Mouse (Mus musculus): Measurements from ENCODE around the gene Fkbpl. TPM values are rescaled to one million over a fixed set of nuclear protein-coding genes. Genes with fewer than 3 reads are reported as not detected.

Gene Fkbpl
- total and polyA plus RNA-seq, 3 experiments, result 5.5 to 8.2 (median 6.2) TPM

GRCm38 (mm10) chr17:34646906-34647787 lies 2.6 kb downstream of the Fkbpl start, which contains the start of gene Atf6b:
Gene Atf6b (plus strand): TSS chr17:34647146.
- TF ChIP-seq RAD21 (IDR thresholded peaks at IDR 0.05; ENCODE audit: low read depth, low read length) (no peak), TCF12 (IDR thresholded peaks at IDR 0.05; ENCODE audit: low read depth, low read length) (peak; percentile 46; the same call in 1 of the 2 replicates), ZKSCAN1 (IDR thresholded peaks at IDR 0.05; ENCODE audit: borderline replicate concordance, low read depth, low read length) (no peak), RCOR1 (conservative IDR thresholded peaks at IDR 0.05; ENCODE audit: low read depth, low read length) (no peak), JUND (conservative IDR thresholded peaks at IDR 0.05; ENCODE audit: low read depth, low read length) (no peak), MAX (IDR thresholded peaks at IDR 0.05; ENCODE audit: low read length) (peak; percentile 98), MYC (IDR thresholded peaks at IDR 0.05; ENCODE audit: low read depth, low read length) (peak; percentile 61; the same call in 1 of the 2 replicates), BHLHE40 (IDR thresholded peaks at IDR 0.05; ENCODE audit: low read depth, low read length) (peak; percentile 85), POLR2AphosphoS2 (IDR thresholded peaks at IDR 0.05; ENCODE audit: low read depth, low read length) (no peak; the same call in 1 of the 2 replicates), KAT2A (IDR thresholded peaks at IDR 0.05; ENCODE audit: insufficient replicate concordance, low read length) (peak; percentile 95; the same call in 1 of the 2 replicates), MXI1 (IDR thresholded peaks at IDR 0.05; ENCODE audit: low read depth, low read length) (peak; percentile 80), ETS1 (conservative IDR thresholded peaks at IDR 0.05; ENCODE audit: low read depth, low read length) (no peak), HCFC1 (IDR thresholded peaks at IDR 0.05; ENCODE audit: low read depth, low read length) (peak; percentile 97), E2F4 (IDR thresholded peaks at IDR 0.05; ENCODE audit: insufficient replicate concordance, low read depth, low read length) (no peak), ELF1 (IDR thresholded peaks at IDR 0.05; ENCODE audit: low read depth, low read length) (peak; percentile 98), SIN3A (IDR thresholded peaks at IDR 0.05; ENCODE audit: low read length) (peak; percentile 63; the same call in 1 of the 2 replicates), NRF1 (IDR thresholded peaks at IDR 0.05; ENCODE audit: low read depth, low read length) (peak; percentile 83), MEF2A (IDR thresholded peaks at IDR 0.05; ENCODE audit: borderline replicate concordance, low read depth, low read length) (peak; percentile 65; the same call in 1 of the 2 replicates), ZNF384 (IDR thresholded peaks at IDR 0.05; ENCODE audit: low read depth, low read length) (no peak), NELFE (IDR thresholded peaks at IDR 0.05; ENCODE audit: low read depth, low read length) (peak; percentile 31; the same call in 1 of the 2 replicates), JUN (IDR thresholded peaks at IDR 0.05; ENCODE audit: insufficient read depth, low read depth, low read length) (no peak), POLR2A (IDR thresholded peaks at IDR 0.05; ENCODE audit: low read depth, low read length) (peak; percentile 82), CHD1 (IDR thresholded peaks at IDR 0.05; ENCODE audit: low read depth, low read length) (no peak), CHD2 (IDR thresholded peaks at IDR 0.05; ENCODE audit: low read length) (peak; percentile 85; the same call in 1 of the 2 replicates), PAX5 (IDR thresholded peaks at IDR 0.05; ENCODE audit: low read length) (no peak), GABPA (IDR thresholded peaks at IDR 0.05; ENCODE audit: insufficient replicate concordance, low read depth, low read length) (peak; percentile 8; the same call in 1 of the 2 replicates), UBTF (IDR thresholded peaks at IDR 0.05; ENCODE audit: low read depth, low read length) (no peak), CTCF (conservative IDR thresholded peaks at IDR 0.05 in 1 of 2, IDR thresholded peaks at IDR 0.05 in 1 of 2; ENCODE audit: low read depth in 2 of 2, low read length in 2 of 2) (no peak), MAFK (IDR thresholded peaks at IDR 0.05; ENCODE audit: insufficient replicate concordance, low read length) (no peak), TBP (conservative IDR thresholded peaks at IDR 0.05; ENCODE audit: low read depth, low read length) (no peak), EP300 (IDR thresholded peaks at IDR 0.05; ENCODE audit: low read length) (no peak), USF2 (conservative IDR thresholded peaks at IDR 0.05; ENCODE audit: low read depth, low read length) (peak; percentile 95), MAZ (IDR thresholded peaks at IDR 0.05; ENCODE audit: low read depth, low read length) (no peak), USF1 (IDR thresholded peaks at IDR 0.05; ENCODE audit: low read depth, low read length) (peak; percentile 96), SMC3 (IDR thresholded peaks at IDR 0.05; ENCODE audit: low read depth, low read length) (no peak), IRF4 (IDR thresholded peaks at IDR 0.05; ENCODE audit: low read depth, low read length) (peak; percentile 8; the same call in 1 of the 2 replicates), ZC3H11A (IDR thresholded peaks at IDR 0.05; ENCODE audit: low read depth, low read length) (no peak), ZMIZ1 (IDR thresholded peaks at IDR 0.05; ENCODE audit: low read depth, low read length) (no peak; the same call in 1 of the 2 replicates)
- peak; percentile 98 for DNase-seq (ENCODE audit: extremely low read depth)
- no peaks in the 10 kb centered on the region for H3K9me3 ChIP-seq (replicated peaks; ENCODE audit: low read length)
- dilution Hi-C loops (cut with MboI; ENCODE audit: extremely low pct_ligation_motif_present, extremely low pct_unique_long_range_greater_than_20kb, low sequenced_read_pairs) (no loop called here), in situ Hi-C loops (cut with MboI; ENCODE audit: low pct_ligation_motif_present, low pct_unique_long_range_greater_than_20kb, low sequenced_read_pairs) (no loop called here)
- H3K9ac ChIP-seq (ENCODE audit: insufficient read depth, low read depth), result peak within 1 kb of the TSS; percentile 90
- peaks cover 27 to 47% of the 10 kb centered on the region in 2 experiments for H3K36me3 ChIP-seq (replicated peaks in 1 of 2; ENCODE audit: control insufficient read depth in 1 of 2, insufficient read depth in 1 of 2, low read length in 1 of 2)
- H3K4me1 ChIP-seq (ENCODE audit: control insufficient read depth in 1 of 2, insufficient read depth in 2 of 2), result peaks cover 16 to 45% of the 10 kb centered on the region in 2 experiments
- H3K27ac ChIP-seq (ENCODE audit: insufficient read depth, low read depth), result peak within 1 kb of the TSS; percentile 42; the same call in 1 of the 2 replicates
- no peaks in the 10 kb centered on the region; the same call in 1 of the 2 replicates for H3K79me2 ChIP-seq (replicated peaks; ENCODE audit: control insufficient read depth, extremely low read depth, insufficient read depth, poor library complexity, severe bottlenecking)
- H3K4me3 ChIP-seq (replicated peaks in 1 of 3; ENCODE audit: low read depth in 2 of 3, low read length in 2 of 3, poor library complexity in 1 of 3), result peak within 1 kb of the TSS; percentile 86 to 94 (median 94)
- H3K4me2 ChIP-seq (ENCODE audit: insufficient read depth, low read depth, poor library complexity, severe bottlenecking), result peak within 1 kb of the TSS; percentile 85
- H3K27me3 ChIP-seq (replicated peaks), result peaks cover 19% of the 10 kb centered on the region

All from CH12.LX (cell line).